Mouse (Mus musculus): ENCODE results near the gene 1700001J03Rik.
"Not testable (repeated sequence)": the region's sequence is repeated elsewhere in the genome, so short reads cannot be mapped to it uniquely, and the experiment has no call there.

1700001J03Rik gene

DNA sequence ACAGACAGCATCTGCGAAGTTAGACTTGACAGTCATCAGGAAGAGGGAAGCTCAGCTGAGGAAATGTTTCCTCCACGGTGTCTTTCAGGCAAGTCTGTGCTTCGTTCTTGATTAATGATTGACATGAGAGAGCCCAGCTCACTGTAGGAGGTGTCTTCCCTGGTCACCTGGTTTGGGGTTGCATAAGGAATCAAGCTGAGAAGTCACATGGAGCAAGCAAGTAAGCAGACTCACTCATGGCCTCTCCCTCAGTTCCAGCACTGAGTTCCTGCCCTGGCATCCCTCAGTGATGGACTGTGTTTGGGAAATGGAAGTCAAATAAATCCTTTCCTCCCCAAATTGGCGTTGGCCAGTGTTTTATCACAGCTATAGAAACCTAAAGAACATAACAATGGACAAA lies 5.0 kb upstream of the 1700001J03Rik start:
- in situ Hi-C loops (cut with MboI, MseI) = loop anchor here (5.0 kb wide), 1 partner anchor 112 kb away; no protein-coding TSS in a partner anchor

- in situ Hi-C loops (cut with MboI, MseI) = no loop called here
These were observed 3.6 kb upstream of the 1700001J03Rik start for GRCm38 (mm10) chr5:146188712-146189111.

GRCm38 (mm10) chr5:146188144-146188543 lies 3.0 kb upstream of the 1700001J03Rik start:
- in situ Hi-C loops (cut with MboI, MseI) = no loop called here

DNA sequence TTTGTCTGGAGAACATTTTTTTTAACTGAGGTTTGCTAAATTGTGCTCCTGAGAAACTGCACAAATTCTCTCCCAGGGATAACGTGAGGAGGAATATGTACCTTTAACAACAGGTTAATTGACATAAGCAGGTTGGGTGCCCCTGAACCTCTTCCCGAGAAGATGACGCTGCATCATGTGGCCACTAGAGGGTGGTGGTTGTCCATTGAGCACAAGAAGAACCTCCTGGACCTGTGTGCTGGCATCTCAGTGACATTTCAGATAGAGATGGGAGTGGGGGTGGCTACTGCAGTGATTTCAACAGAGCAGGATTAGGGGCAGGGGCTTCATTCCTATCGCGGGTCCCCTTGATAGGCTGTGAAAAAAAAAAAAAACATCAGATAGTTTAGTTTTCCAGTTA lies 2.3 kb upstream of the 1700001J03Rik start:
- in situ Hi-C loops (cut with MboI, MseI) = not testable (repeated sequence)

DNA sequence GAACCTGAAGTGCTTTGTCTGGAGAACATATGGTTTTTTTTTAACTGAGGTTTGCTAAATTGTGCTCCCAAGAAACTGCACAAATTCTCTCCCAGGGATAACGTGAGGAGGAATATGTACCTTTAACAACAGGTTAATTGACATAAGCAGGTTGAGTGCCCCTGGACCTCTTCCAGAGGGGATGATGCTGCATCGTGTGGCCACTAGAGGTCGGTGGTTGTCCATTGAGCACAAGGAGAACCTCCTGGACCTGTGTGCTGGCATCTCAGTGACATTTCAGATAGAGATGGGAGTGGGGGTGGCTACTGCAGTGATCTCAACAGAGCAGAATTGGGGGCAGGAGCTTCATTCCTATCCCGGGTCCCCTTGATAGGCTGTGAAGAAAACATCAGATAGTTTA lies 12.4 kb downstream of the 1700001J03Rik start:
- in situ Hi-C loops (cut with MboI, MseI) = loop anchor here (25.0 kb wide), 1 partner anchor 1460 kb away; no protein-coding TSS in a partner anchor

DNA sequence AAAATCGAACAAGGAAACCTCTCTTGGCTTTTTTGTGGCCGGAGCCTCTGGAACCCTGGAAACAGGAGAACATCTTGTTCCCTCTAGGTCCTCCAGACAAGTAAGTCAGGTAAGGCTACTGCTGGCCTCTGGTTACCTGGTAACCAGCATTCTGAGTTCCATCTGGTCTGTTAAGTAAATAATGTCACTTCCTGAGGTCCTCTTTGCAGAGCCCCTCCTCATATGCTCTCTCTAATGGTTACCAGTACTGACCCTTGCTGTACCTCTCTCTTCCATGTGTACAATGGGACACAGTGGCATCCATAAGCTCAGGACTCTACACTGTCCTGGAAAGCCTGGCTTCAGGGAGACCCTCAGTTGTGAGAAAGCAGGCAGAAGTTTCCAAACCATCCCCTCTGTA lies 14.5 kb downstream of the 1700001J03Rik start, which contains the start of gene Gm6309:
TSS of gene Gm6309 (minus strand) at position 101 of the 400 bp plus-strand sequence.
- in situ Hi-C loops (cut with MboI, MseI) = loop anchor here (25.0 kb wide), 1 partner anchor 1458 kb away; no protein-coding TSS in a partner anchor

GRCm38 (mm10) chr5:146160439-146160838 lies 24.7 kb downstream of the 1700001J03Rik start, which contains the start of gene Gm5565:
Gene Gm5565 (minus strand): TSS chr5:146160539.
- in situ Hi-C loops (cut with MboI, MseI) = loop anchor here (25.0 kb wide), 1 partner anchor 1448 kb away; no protein-coding TSS in a partner anchor

GRCm38 (mm10) chr5:146158326-146158725 lies 26.8 kb downstream of the 1700001J03Rik start:
- in situ Hi-C loops (cut with MboI, MseI) = loop anchor here (5.0 to 25.0 kb wide), 2 partner anchors 324 to 1446 kb away; partner anchors contain the start of gene Gm6408

DNA sequence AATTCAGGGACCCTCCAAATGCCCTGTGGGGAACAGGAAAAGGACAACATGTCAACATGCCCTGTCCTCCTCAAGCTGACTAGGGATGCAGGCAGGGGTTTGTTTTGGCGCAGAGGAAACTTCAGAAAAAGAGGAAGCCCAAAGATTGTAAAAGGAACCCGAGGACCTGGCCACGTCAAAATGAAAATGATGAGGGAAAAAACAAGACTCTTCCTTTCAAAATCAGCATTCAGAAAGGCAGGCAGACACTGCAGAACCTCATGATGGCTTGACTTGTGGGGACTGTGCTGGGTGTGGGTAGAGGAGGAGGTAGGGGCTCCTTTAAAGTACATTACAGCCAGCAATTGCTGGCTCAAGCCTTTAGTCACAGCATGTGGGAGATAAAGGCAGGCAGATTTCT lies 34.6 kb downstream of the 1700001J03Rik start:
- in situ Hi-C loops (cut with MboI, MseI) = loop anchor here (25.0 kb wide), 1 partner anchor 1438 kb away; no protein-coding TSS in a partner anchor

DNA sequence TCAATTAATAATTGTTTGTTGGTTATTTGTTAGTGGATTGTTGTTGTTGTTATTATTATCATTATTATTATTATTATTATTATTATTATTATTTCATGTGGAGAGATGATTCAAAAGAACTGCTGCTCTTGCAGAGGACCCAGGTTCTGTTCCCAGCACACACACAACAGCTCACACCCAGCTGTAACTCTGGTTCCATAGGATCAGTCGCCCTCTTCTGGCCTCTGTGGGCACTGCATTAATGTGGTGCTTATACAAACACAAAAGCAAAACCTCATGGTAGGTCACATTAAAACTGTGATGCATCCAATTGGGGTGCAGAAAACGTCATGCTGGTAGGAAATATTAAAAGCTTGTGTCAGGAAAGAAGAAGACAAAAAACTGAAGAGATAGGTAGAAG lies 37.2 kb downstream of the 1700001J03Rik start:
- in situ Hi-C loops (cut with MboI, MseI) = loop anchor here (25.0 kb wide), 1 partner anchor 461 kb away; no protein-coding TSS in a partner anchor

Data from regulatory T cell (primary cell).